Mouse (Mus musculus) MEL (cell line): ENCODE measurements at regions not wholly inside any gene's neighbourhood (a gene's known extent, or its start where the extent isn't known, plus 50 kb on each side); places are given as distances from the start of the nearest gene placed in this dataset.

Source experiments
- DNase-seq: peaks from one replicate; pipeline ENCODE4 v3.0.0; 2011; ENCODE audit warnings: low read depth, low spot score
- H3K27ac ChIP-seq: 2 replicates; pipeline ENCODE4 v1.5.1; 2012; ENCODE audit warnings: low read depth, mild to moderate bottlenecking, control low read depth, low read length, moderate library complexity; ENCODE audit not compliant: control insufficient read depth
- H3K27me3 ChIP-seq, 2 experiments: fragments of 150-350 bp in 1 of 2; sonication (generic) in 1 of 2; 2 replicates each; pipeline ENCODE4 v1.6.1; 2012; ENCODE audit warnings: low read length in 2 of 2, mild to moderate bottlenecking in 2 of 2, improper control_type of control experiment in 1 of 2, moderate library complexity in 1 of 2; ENCODE audit not compliant: insufficient read depth in 2 of 2, control insufficient read depth in 1 of 2
- H3K36me3 ChIP-seq, 2 experiments: 2 replicates each; pipeline ENCODE4 v1.6.1; 2012 to 2014; ENCODE audit warnings: low read length in 2 of 2, improper control_type of control experiment in 1 of 2, inconsistent platforms in 1 of 2, mild to moderate bottlenecking in 1 of 2; ENCODE audit not compliant: insufficient read depth in 2 of 2, control insufficient read depth in 1 of 2
- H3K4me1 ChIP-seq, 2 experiments: fragments of 150-350 bp in 1 of 2; sonication (generic) in 1 of 2; 2 replicates each; pipeline ENCODE4 v1.6.1; 2012; ENCODE audit warnings: low read length in 2 of 2, improper control_type of control experiment in 1 of 2, mild to moderate bottlenecking in 1 of 2; ENCODE audit not compliant: insufficient read depth in 2 of 2, control insufficient read depth in 1 of 2
- H3K4me3 ChIP-seq, 2 experiments: fragments of 150-350 bp in 1 of 2; sonication (generic) in 1 of 2; 2 replicates each; pipeline ENCODE4 v1.5.1; 2012; ENCODE audit warnings: low read depth in 2 of 2, low read length in 2 of 2, mild to moderate bottlenecking in 2 of 2, moderate library complexity in 2 of 2, control low read depth in 1 of 2, improper control_type of control experiment in 1 of 2; ENCODE audit not compliant: control insufficient read depth in 1 of 2, insufficient read depth in 1 of 2
- H3K79me2 ChIP-seq: 2 replicates; pipeline ENCODE4 v1.6.1; 2012; ENCODE audit warnings: mild to moderate bottlenecking, low read length, moderate library complexity; ENCODE audit not compliant: control insufficient read depth, poor library complexity, insufficient read depth
- H3K9ac ChIP-seq: 2 replicates; pipeline ENCODE4 v1.6.1; 2012; ENCODE audit warnings: low read depth, mild to moderate bottlenecking, control low read depth, low read length, moderate library complexity; ENCODE audit not compliant: control insufficient read depth, poor library complexity, severe bottlenecking
- H3K9me3 ChIP-seq: fragments of 150-350 bp; sonication (generic); replicated peaks from 2 replicates; pipeline ENCODE4 v1.6.1; 2012; ENCODE audit warnings: mild to moderate bottlenecking, low read length, improper control_type of control experiment, moderate library complexity; ENCODE audit not compliant: insufficient read depth
- CHD2 ChIP-seq: IDR thresholded peaks from 2 replicates; pipeline ENCODE4 v1.6.1; 2011; ENCODE audit warnings: low read length, improper control_type of control experiment
- CTCF ChIP-seq, 3 experiments: IDR thresholded peaks in 2 of 3; conservative IDR thresholded peaks in 1 of 3; 2 replicates each; pipeline ENCODE4 v1.5.1; 2011 to 2012; ENCODE audit warnings: low read length in 3 of 3, low read depth in 2 of 3, mild to moderate bottlenecking in 2 of 3, improper control_type of control experiment in 1 of 3, inconsistent platforms in 1 of 3, mixed read lengths in 1 of 3, moderate library complexity in 1 of 3; ENCODE audit not compliant: control insufficient read depth in 1 of 3, insufficient read depth in 1 of 3, poor library complexity in 1 of 3, severe bottlenecking in 1 of 3
- E2F4 ChIP-seq: IDR thresholded peaks from 2 replicates; pipeline ENCODE4 v1.6.1; 2011; ENCODE audit warnings: low read depth, low read length, improper control_type of control experiment, borderline replicate concordance
- GABPA ChIP-seq: IDR thresholded peaks from 2 replicates; pipeline ENCODE4 v1.6.1; 2012; ENCODE audit warnings: low read depth, mild to moderate bottlenecking, inconsistent platforms, low read length, improper control_type of control experiment, moderate library complexity
- HCFC1 ChIP-seq: IDR thresholded peaks from 2 replicates; pipeline ENCODE4 v1.6.1; 2012; ENCODE audit warnings: low read depth, mild to moderate bottlenecking, inconsistent platforms, low read length, improper control_type of control experiment, moderate library complexity
- KAT2A ChIP-seq: conservative IDR thresholded peaks from 2 replicates; pipeline ENCODE4 v1.6.1; 2012; ENCODE audit warnings: low read depth, low read length, improper control_type of control experiment, inconsistent platforms
- MAX ChIP-seq: IDR thresholded peaks from 2 replicates; pipeline ENCODE4 v1.6.1; 2011; ENCODE audit warnings: low read length, improper control_type of control experiment
- MEF2A ChIP-seq: IDR thresholded peaks from 2 replicates; pipeline ENCODE4 v1.6.1; 2014; ENCODE audit warnings: low read depth, mild to moderate bottlenecking, inconsistent platforms, low read length, improper control_type of control experiment; ENCODE audit not compliant: poor library complexity, insufficient replicate concordance, severe bottlenecking; ENCODE audit errors: extremely low read depth
- MXI1 ChIP-seq: IDR thresholded peaks from 2 replicates; pipeline ENCODE4 v1.6.1; 2011; ENCODE audit warnings: mild to moderate bottlenecking, low read depth, low read length, improper control_type of control experiment
- MYB ChIP-seq: IDR thresholded peaks from 2 replicates; pipeline ENCODE4 v1.6.1; 2011; ENCODE audit warnings: mild to moderate bottlenecking, low read depth, low read length, improper control_type of control experiment
- MYC ChIP-seq: IDR thresholded peaks from 2 replicates; pipeline ENCODE4 v1.6.1; 2011; ENCODE audit warnings: low read depth, mild to moderate bottlenecking, low read length, improper control_type of control experiment, moderate library complexity
- NELFE ChIP-seq: IDR thresholded peaks from 2 replicates; pipeline ENCODE4 v1.6.1; 2011; ENCODE audit warnings: low read depth, low read length, improper control_type of control experiment
- NRF1 ChIP-seq: IDR thresholded peaks from 2 replicates; pipeline ENCODE4 v1.6.1; 2014; ENCODE audit warnings: low read depth, mild to moderate bottlenecking, inconsistent platforms, low read length, improper control_type of control experiment, moderate library complexity; ENCODE audit not compliant: poor library complexity, insufficient read depth, severe bottlenecking
- RAD21 ChIP-seq: IDR thresholded peaks from 2 replicates; pipeline ENCODE4 v1.6.1; 2011; ENCODE audit warnings: mild to moderate bottlenecking, low read depth, low read length, improper control_type of control experiment
- SMC3 ChIP-seq: IDR thresholded peaks from 2 replicates; pipeline ENCODE4 v1.6.1; 2011; ENCODE audit warnings: low read depth, low read length, improper control_type of control experiment
- TAL1 ChIP-seq: IDR thresholded peaks from 2 replicates; pipeline ENCODE4 v1.6.1; 2012; ENCODE audit warnings: mild to moderate bottlenecking, inconsistent platforms, low read length, moderate library complexity, mixed read lengths
- TCF12 ChIP-seq: IDR thresholded peaks from 2 replicates; pipeline ENCODE4 v1.6.1; 2014; ENCODE audit warnings: low read depth, mild to moderate bottlenecking, inconsistent platforms, low read length, improper control_type of control experiment, moderate library complexity
- UBTF ChIP-seq: IDR thresholded peaks from 2 replicates; pipeline ENCODE4 v1.6.1; 2012; ENCODE audit warnings: low read depth, mild to moderate bottlenecking, inconsistent platforms, low read length, improper control_type of control experiment, moderate library complexity, borderline replicate concordance; ENCODE audit not compliant: insufficient read depth
- USF1 ChIP-seq: IDR thresholded peaks from 2 replicates; pipeline ENCODE4 v1.6.1; 2014; ENCODE audit warnings: low read depth, mild to moderate bottlenecking, inconsistent platforms, low read length, improper control_type of control experiment, moderate library complexity
- USF2 ChIP-seq, 2 experiments: IDR thresholded peaks; 2 replicates each; pipeline ENCODE4 v1.6.1; 2011 to 2012; ENCODE audit warnings: improper control_type of control experiment in 2 of 2, low read length in 2 of 2, borderline replicate concordance in 1 of 2, inconsistent platforms in 1 of 2, low read depth in 1 of 2, mild to moderate bottlenecking in 1 of 2; ENCODE audit not compliant: insufficient read depth in 1 of 2
- ZC3H11A ChIP-seq: IDR thresholded peaks from 2 replicates; pipeline ENCODE4 v1.6.1; 2012; ENCODE audit warnings: low read depth, mild to moderate bottlenecking, inconsistent platforms, low read length, improper control_type of control experiment
- ZMIZ1 ChIP-seq: IDR thresholded peaks from 2 replicates; pipeline ENCODE4 v1.6.1; 2012; ENCODE audit warnings: low read depth, mild to moderate bottlenecking, inconsistent platforms, low read length, improper control_type of control experiment, moderate library complexity

DNA sequence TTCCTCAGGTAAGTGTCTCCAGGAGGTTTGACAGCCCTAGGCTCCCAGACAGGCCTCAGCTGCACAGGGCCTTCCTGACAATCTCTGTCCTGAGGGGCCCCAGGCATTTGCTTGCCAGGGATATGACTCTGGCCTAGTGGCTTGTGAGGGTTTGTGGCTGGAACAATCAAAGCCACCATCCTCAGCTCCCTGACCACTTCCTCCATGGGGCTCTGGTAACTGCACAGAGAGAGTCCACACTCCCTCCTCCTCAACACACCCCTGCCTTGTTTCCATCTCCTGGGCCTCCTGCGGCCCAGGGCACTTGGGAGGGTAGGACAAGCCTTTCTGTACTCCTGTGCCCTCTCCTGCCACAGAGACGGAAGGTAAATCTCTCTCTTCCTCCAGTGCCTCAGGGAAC is 144.6 kb downstream of the Zfp36l2 start:
- no peaks in the 10 kb centered on the region for H3K9me3 ChIP-seq
- H3K4me3 ChIP-seq, result no peak overlapping the region
- H3K9ac ChIP-seq, result no peak overlapping the region
- no peaks in the 10 kb centered on the region for H3K4me1 ChIP-seq
- no peaks in the 10 kb centered on the region for H3K36me3 ChIP-seq
- TF ChIP-seq ZC3H11A (no peak), MEF2A (no peak), USF2 (IDR thresholded peaks at IDR 0.05; ENCODE audit: borderline replicate concordance in 1 of 2, insufficient read depth in 1 of 2, low read depth in 1 of 2, low read length in 2 of 2) (no peak), MAX (no peak), NELFE (no peak), CHD2 (no peak), MXI1 (no peak), KAT2A (no peak), NRF1 (no peak), HCFC1 (no peak), MYB (no peak), E2F4 (no peak), UBTF (no peak), GABPA (no peak), ZMIZ1 (no peak), RAD21 (no peak), MYC (no peak), USF1 (no peak)
- DNase-seq, result no peak
- H3K27me3 ChIP-seq, result no peaks in the 10 kb centered on the region
- no peaks in the 10 kb centered on the region for H3K79me2 ChIP-seq
- no peak overlapping the region for H3K27ac ChIP-seq

- Histone ChIP-seq H3K9ac (no peak overlapping the region), H3K27me3 (no peaks in the 10 kb centered on the region), H3K4me3 (peak overlapping the region in 1 of 2 experiments; percentile 37; a peak in 1 of 4 replicates), H3K79me2 (no peaks in the 10 kb centered on the region), H3K9me3 (no peaks in the 10 kb centered on the region), H3K36me3 (no peaks in the 10 kb centered on the region), H3K27ac (no peak overlapping the region), H3K4me1 (no peaks in the 10 kb centered on the region)
- DNase-seq, result peak; percentile 59
- peak; percentile 57 for TF ChIP-seq SMC3
- TF ChIP-seq CTCF (IDR thresholded peaks at IDR 0.05 in 2 of 3, conservative IDR thresholded peaks at IDR 0.05 in 1 of 3; ENCODE audit: control insufficient read depth in 1 of 3, insufficient read depth in 1 of 3, low read depth in 2 of 3, low read length in 3 of 3, poor library complexity in 1 of 3, severe bottlenecking in 1 of 3), result peak; percentile 40 to 63 (median 50)
- peak; percentile 24 for TF ChIP-seq RAD21
- TF ChIP-seq TCF12, result no peak
- no peak for TF ChIP-seq TAL1
These were observed 148.3 kb downstream of the Zfp36l2 start for GRCm38 (mm10) chr17:84039444-84039843.
